Mouse (Mus musculus): ENCODE measurements around the gene Smurf1.
A peak's percentile ranks its signal among the peaks of the same experiment; 100 is the strongest.

Gene Smurf1

GRCm38 (mm10) chr5:144913361-144913760 is 52.3 kb downstream of the Smurf1 start:
- no peak for DNase-seq

DNA sequence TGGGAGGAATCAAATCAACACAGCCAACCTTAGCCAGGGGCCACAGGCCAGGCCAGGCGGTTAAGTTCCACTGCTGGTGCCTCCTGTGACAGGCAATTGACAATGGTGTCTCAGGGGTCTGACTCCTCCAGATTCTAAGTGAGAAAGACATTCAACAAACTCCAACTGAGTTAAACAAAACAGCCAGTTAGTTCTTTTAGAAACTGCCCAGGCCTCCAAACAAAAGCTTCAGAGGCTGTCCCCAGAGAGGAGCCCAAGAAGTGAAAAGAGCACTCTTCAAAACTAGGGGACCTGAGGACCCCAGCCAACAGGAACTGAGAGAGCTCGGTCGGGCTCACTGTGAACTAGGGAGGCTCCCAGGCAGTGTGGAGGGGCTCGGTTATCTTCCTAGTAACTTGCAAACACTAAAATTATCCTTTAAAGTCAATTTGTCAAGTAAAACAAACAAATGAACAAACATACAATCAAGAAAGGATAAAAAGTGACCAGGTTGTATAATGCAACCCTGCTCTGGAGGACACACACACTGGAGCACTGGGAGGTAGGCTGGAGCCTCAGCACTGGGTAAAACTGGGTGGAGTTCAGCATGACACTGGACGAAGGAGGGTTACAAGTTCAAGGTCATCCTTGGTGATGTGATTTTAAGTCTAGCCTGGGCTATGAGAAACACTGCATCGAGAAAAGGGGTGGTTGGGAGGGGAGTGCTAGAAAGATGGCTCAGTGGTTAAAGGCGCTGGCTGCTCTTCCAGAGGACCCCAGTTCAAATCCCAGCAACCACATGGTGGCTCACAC is 52.9 kb downstream of the Smurf1 start:
- DNase-seq, result no peak

- DNase-seq, result no peak
Measured at GRCm38 (mm10) chr5:144909521-144909920, 56.1 kb downstream of the Smurf1 start.

DNA sequence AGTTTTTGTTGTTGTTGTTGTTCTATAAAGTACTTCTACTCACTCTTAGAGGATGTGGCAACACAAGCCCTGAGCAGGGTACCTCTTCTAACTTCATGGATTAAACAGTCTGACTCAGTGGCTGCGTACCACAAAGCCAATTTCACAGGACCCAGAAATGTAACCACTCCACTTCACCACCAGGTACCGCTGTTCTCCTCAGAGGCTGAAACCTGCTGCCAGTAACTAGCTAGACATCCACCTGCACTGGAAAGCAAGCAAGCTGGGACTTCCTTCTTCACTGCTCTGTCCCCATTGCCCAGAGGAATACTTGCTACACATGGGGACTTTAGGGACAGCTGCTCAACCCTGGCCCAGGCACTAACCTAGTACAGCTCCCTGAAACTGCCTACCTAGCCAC is 58.1 kb downstream of the Smurf1 start:
- DNase-seq, result no peak

DNA sequence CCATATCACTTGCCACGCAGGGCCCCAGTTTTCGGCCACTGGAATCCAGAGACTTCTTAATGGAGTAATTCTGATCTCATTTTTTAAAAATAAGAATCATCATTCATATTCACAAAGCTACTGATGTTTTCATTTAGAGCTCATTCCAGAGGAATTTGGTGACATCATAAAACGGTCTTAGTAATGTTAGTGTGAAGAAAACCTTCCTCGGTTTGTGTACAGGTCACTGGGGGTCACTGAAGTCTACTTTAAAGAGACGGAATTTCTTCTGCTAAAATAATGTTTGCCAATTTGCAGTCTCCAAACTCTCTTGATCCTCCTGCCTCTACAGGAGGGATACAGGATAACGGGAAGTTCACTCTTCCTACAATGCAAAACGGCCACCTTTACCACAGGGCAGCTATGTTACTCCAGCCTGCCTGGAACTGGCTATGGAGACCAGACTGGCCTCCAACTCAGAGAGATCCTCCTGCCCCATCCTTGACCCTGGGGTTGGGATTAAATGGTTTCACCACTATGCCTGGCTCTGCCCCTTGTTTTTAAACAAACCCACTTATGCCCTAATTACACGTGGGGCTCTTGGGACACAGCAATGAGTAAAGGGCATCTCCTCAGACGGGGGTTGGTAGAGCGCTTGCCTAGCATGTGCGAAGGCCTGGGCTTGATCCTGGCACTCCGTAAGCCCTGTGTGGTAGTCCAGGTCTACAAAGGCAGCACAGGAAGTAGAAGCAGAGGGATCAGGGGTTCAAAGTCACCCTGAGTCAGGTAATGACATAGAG is 61.1 kb downstream of the Smurf1 start:
- DNase-seq, result no peak

DNA sequence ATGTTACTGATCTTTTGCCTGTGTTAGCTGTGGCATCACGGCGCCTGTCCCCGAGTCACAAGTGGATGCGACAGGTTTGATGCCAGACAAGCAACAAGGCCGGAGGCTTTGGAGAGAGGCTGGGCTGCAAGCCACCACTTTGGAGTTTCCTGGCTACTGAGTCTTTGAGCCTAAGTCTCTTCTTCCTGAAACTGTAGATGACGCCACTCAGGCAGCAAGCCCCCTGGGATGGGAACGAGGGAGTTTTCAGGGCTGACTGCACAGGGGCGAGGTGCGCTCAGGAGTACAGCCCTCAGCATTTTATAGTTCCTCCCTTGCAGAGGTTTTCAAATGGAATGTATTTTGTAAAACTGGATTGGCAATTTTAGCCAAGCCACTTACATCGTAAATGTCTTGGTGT is 63.9 kb downstream of the Smurf1 start:
- no peak for DNase-seq

DNA sequence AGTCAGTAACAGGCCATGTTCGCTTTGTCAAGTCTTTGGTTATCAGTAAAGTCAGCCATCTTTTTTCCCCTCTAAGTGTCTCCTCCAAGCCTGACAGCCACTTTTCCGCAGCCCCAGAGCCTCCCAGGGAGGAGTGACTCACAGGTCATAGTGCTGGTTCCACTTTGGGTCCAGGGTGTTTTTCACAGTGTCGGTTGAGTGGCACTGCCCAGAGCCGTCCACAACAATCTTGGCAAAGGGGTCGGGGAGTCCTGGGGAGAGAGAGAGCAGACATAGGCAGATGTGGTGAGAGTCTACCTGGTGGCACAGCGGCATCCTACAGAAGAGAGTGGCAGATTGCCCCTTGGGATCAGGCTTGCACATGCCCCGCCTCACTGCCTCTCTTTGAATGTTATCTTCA is 64.6 kb downstream of the Smurf1 start:
- no peak for DNase-seq

DNA sequence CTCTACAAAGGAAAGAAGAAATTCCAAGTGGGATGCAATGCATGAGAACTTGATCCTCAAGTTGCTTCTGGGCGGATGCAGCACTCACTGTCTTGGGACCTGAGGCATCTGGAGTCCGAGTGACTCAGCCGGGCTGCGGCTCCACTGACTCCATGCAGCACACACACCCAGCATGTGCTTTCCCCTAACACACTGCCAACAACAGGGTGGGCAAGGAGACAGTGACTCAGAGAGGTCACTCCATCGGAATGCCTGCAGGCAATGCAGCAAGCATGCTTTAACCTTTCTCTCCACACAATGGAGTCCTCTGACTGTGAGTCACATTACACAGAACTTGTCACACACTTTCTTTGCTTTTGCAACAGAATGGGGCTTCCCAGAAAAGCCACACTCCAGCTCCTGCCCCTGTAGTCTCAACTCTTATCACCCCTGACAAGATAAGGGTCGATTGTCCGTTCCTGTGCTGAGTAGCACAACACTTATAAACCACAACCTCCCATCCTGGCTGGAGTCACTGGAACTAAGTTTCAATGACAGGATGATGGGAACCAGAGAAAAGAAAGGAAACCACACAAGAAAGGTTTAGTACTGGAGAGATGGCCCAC is 67.1 kb downstream of the Smurf1 start:
- no peak for DNase-seq

- no peak for DNase-seq
Measured at GRCm38 (mm10) chr5:144897881-144898280, 67.8 kb downstream of the Smurf1 start.

GRCm38 (mm10) chr5:144891276-144891675 is 74.4 kb downstream of the Smurf1 start:
- no peak for DNase-seq

DNA sequence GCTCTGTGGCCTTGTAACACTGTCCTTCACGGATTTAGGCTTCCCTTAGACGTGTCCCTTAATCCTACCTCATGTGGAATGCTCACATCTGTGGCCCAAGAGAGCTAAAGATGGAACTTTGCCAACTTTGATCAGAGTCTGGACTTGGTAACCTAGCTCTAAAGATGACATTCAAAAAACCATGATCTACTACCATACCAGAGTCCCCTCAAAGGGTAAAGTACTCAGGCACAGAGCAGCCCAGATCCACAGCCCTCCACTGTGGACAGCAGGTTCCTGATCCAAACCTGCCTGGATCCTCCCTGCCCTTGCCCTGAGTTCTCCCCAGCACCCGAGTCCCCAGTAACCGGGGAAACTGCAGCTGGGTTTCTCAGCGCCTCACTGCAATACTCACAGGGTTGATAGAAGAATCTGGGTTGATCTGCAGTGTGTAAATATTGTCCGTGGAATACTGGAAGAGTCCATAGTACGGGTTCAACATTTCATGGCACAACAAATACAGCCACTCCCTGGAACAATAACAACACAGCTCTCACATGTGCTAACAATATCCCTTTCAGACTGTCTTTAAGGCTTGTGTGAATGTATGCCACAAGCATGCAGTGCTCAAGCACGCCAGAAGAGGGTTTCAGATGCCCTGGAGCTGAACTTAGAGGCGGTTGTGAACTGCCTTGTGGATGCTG is 79.5 kb downstream of the Smurf1 start:
- no peak for DNase-seq

- DNase-seq, result peak; percentile 40
Measured at GRCm38 (mm10) chr5:144884629-144885217, 80.9 kb downstream of the Smurf1 start.

GRCm38 (mm10) chr5:144881670-144882399 is 83.8 kb downstream of the Smurf1 start:
- no peak for DNase-seq

- no peak for DNase-seq
Measured at GRCm38 (mm10) chr5:144877021-144877420, 88.6 kb downstream of the Smurf1 start.

DNA sequence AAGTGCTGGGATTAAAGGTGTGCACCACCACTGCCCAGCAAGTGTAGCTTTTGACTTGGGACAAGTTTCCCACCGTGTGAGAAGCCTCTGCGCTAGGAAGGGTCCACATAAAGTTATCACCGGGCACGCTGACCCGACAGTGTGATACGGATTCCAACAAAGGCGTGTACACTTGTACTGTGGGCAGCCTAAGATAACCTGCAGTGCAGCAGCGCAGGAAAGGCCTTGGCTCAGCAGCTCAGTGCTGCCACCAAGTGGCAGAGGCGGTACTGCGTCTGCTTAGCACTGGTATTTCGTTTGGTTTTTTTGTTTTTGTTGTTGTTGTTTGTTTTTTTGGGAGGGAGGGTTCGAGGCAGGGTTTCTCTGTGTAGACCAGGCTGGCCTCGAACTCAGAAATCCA is 89.8 kb downstream of the Smurf1 start:
- DNase-seq, result peak; percentile 86

DNA sequence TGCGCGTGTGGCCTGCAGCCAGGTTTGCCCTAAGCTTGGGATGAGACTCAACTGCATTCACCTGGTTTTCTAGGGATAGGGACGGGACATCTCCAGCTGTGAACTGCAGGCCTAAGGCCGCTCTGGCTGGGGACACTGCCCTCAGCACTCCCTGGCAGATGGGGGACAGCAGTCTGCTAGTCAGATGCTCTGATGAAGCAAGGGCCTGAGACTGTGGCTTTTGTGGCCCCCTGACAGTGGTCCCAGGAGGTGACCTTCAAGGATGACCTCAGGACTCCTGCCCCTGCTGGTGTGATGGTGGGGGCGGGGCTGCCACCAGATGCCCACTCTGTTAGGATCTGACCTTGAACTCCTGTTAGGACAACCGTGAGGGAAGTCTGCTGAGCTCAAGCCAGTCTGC is 90.4 kb downstream of the Smurf1 start:
- DNase-seq, result no peak

DNA sequence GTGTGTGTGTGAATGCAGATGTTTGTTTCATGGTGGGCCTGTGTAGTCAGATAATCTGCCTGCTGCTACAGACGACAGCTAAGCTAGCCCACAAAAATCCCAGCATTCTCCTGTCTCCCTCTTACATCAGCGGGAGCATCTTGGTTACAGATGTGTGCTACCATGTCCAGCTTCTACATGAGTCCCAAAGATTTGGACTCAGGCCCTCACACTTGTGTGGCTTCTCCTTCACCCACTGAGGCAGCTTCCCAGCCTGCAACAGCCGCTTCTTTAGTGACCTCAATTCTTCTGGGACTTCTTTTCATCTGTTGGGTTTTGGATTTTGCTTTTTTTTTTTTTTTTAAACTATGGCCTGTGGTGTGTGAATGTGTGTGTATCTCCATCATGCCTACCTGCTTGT is 92.8 kb downstream of the Smurf1 start:
- DNase-seq, result no peak

DNA sequence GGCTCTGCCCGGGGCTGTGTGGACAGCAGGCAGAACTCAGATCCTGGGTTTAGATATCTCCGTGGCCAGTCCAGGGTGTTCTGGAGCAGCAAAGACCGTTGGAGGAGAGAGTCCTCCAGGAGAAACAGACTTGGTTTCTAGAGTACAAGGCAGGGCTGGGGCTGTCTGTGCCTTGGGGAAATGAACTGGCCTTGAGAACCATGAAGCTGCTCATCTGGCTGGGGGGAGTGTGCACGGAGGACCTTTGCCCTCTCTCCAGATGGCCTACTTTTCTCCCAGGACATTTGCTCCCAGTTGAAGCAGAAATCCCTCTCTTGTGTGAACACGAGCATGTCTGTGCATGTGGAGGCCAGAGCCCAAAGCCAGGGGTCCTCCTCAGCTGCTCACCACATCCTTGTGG is 93.3 kb downstream of the Smurf1 start:
- no peak for DNase-seq

GRCm38 (mm10) chr5:144871775-144872174 is 93.9 kb downstream of the Smurf1 start:
- no peak for DNase-seq

DNA sequence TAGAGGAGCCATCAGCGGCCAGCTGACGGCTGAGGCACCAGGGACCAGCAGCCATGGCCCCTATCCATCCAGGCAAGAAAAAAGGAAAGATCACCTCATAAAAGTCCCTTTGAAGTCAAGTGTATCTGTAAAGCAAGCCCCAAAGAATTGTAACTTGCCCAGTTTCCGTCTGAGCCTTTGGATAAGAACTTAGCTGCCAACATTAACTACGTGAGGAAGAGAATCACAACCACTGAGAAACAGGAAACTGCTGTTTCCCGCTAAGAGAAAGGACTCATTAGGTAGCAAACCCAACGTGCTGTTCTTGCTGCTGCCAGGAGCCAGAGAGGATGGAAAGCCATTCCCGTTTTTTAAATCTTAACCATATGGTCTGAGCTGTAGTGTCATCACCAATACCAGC is 94.9 kb downstream of the Smurf1 start:
- DNase-seq, result no peak

DNA sequence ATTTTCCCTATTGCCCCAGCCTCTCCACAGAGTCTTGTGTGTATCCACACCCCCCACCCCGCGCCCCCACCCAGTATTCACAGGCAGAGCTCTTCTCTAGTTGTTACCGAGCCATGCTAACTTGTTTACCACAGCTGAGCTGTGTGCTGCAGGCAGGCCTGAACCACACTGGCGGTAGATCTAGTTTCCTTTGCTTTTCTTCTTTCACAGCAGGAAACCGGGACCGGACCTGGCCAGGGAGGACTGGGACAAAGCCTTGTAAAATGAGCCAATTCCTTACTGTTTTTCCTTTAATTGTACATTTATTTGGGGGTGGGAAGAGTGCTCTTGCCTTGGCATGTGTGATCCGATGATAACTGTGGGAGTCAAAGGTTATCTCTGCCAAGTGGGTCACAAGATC is 96.2 kb downstream of the Smurf1 start:
- DNase-seq, result no peak

DNA sequence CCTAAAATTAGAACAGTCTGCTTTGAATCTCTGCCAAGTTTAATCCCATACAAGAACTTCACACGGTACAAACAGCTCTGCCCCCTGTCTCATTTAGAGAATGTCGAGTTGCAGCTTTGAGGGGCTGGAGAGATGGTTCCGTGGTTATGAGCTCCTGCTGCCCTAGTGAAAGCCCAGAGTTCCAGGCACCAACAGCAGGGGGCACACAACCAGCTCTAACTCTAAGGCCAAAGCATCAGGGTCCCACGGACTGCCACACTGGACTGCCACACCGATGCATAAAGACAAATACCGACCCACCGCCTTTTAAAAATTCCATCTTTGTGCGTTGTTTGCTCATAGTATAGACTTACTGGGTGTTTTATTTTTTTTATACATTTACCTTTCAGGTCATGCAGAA is 98.7 kb downstream of the Smurf1 start:
- DNase-seq, result no peak
